Mouse (Mus musculus): ENCODE data around the gene Fam169b.

The Fam169b gene

GRCm38 (mm10) chr7:68273515-68273914 is at the start of gene Fam169b:
Fam169b (plus strand) TSS chr7:68273839.
- DNase-seq (ENCODE audit: low read depth), result no peak

- no peak for DNase-seq (ENCODE audit: low read depth)
Measured at GRCm38 (mm10) chr7:68224006-68224405, 49.6 kb upstream of the Fam169b start.

GRCm38 (mm10) chr7:68225427-68226054 is 48.1 kb upstream of the Fam169b start:
- no peak for DNase-seq (ENCODE audit: low read depth)

GRCm38 (mm10) chr7:68227021-68227420 is 46.6 kb upstream of the Fam169b start:
- no peak for DNase-seq (ENCODE audit: low read depth)

- no peak for DNase-seq (ENCODE audit: low read depth)
Measured at GRCm38 (mm10) chr7:68227621-68228020, 46.0 kb upstream of the Fam169b start.

GRCm38 (mm10) chr7:68228491-68228890 is 45.1 kb upstream of the Fam169b start:
- no peak for DNase-seq (ENCODE audit: low read depth)

GRCm38 (mm10) chr7:68230831-68231230 is 42.8 kb upstream of the Fam169b start:
- no peak for DNase-seq (ENCODE audit: low read depth)

GRCm38 (mm10) chr7:68232521-68232920 is 41.1 kb upstream of the Fam169b start:
- no peak for DNase-seq (ENCODE audit: low read depth)

- no peak for DNase-seq (ENCODE audit: low read depth)
Measured at GRCm38 (mm10) chr7:68233619-68234223, 39.9 kb upstream of the Fam169b start.

GRCm38 (mm10) chr7:68236817-68237216 is 36.8 kb upstream of the Fam169b start:
- no peak for DNase-seq (ENCODE audit: low read depth)

- DNase-seq (ENCODE audit: low read depth), result no peak
Measured at GRCm38 (mm10) chr7:68239220-68239827, 34.3 kb upstream of the Fam169b start.

- DNase-seq (ENCODE audit: low read depth), result no peak
Measured at GRCm38 (mm10) chr7:68241205-68241604, 32.4 kb upstream of the Fam169b start.

- no peak for DNase-seq (ENCODE audit: low read depth)
Measured at GRCm38 (mm10) chr7:68245681-68246080, 28.0 kb upstream of the Fam169b start.

GRCm38 (mm10) chr7:68246249-68246648 is 27.4 kb upstream of the Fam169b start:
- DNase-seq (ENCODE audit: low read depth), result no peak

- DNase-seq (ENCODE audit: low read depth), result no peak
Measured at GRCm38 (mm10) chr7:68250411-68250810, 23.2 kb upstream of the Fam169b start.

- DNase-seq (ENCODE audit: low read depth), result no peak
Measured at GRCm38 (mm10) chr7:68250902-68251301, 22.7 kb upstream of the Fam169b start.

- no peak for DNase-seq (ENCODE audit: low read depth)
Measured at GRCm38 (mm10) chr7:68257767-68258166, 15.9 kb upstream of the Fam169b start.

GRCm38 (mm10) chr7:68258326-68259150 is 15.1 kb upstream of the Fam169b start:
- DNase-seq (ENCODE audit: low read depth), result no peak

- no peak for DNase-seq (ENCODE audit: low read depth)
Measured at GRCm38 (mm10) chr7:68259523-68260081, 14.0 kb upstream of the Fam169b start.

GRCm38 (mm10) chr7:68262612-68263200 is 10.9 kb upstream of the Fam169b start:
- DNase-seq (ENCODE audit: low read depth), result no peak

- no peak for DNase-seq (ENCODE audit: low read depth)
Measured at GRCm38 (mm10) chr7:68263346-68264027, 10.2 kb upstream of the Fam169b start.

Measured in c-Kit-positive CD71-positive TER-119-negative erythroid progenitor cells, embryonic 14.5 days (primary cell).